Comparison of ENCODE assay signal across 9 mouse cellular contexts in genomic region chr16:38619054-38619453, GRCm38 (mm10).
DNase-seq lines count a peak whose midpoint lies in the region; ATAC-seq lines count a peak whose summit lies in the region.
"Had no signal": no experiment of that assay in that cellular context is flagged by ENCODE, and none has a peak within 500 bp of the region (broad histone marks: within the 10 kb centered on the region; RNA-seq: fewer than 3 reads in every experiment).

No protein-coding gene starts in this region.

- no peak overlapping the region for H3K4me3 ChIP-seq in embryonic facial prominence, embryonic 10.5 days
- H3K4me3 ChIP-seq in lung, embryonic 15.5 days: no peak overlapping the region
- H3K4me3 ChIP-seq: liver, embryonic 13.5 days had no signal

- 0 out of 2 replicates have a peak, but pooled peaks cover 3% of the 10 kb centered on the region for H3K4me1 ChIP-seq in embryonic facial prominence, embryonic 10.5 days
- H3K4me1 ChIP-seq in lung, embryonic 15.5 days: peaks cover 20% of the 10 kb centered on the region; the same call in 1 of the 2 replicates
- H3K4me1 ChIP-seq: liver, embryonic 13.5 days had no signal

- H3K27ac ChIP-seq in embryonic facial prominence, embryonic 10.5 days (replicated peaks): no peak overlapping the region
- no peak overlapping the region for H3K27ac ChIP-seq in lung, embryonic 15.5 days
- H3K27ac ChIP-seq: liver, embryonic 13.5 days had no signal

- ATAC-seq in lung, embryonic 15.5 days (ENCODE audit: borderline replicate concordance, extremely low read depth, low FRiP score, low TSS enrichment): peak; percentile 55

- whole genome bisulfite sequencing in embryonic facial prominence, embryonic 10.5 days: 25% methylated on average over 6 of the region's 6 CpGs
- 31% methylated on average over 6 of the region's 6 CpGs for WGBS in lung, embryonic 15.5 days

- H3K9ac ChIP-seq in lung, embryonic 15.5 days: no peak overlapping the region
- H3K9ac ChIP-seq: liver, embryonic 13.5 days had no signal

- peaks cover 9% of the 10 kb centered on the region; the same call in 1 of the 2 replicates for H3K9me3 ChIP-seq in embryonic facial prominence, embryonic 10.5 days
- H3K9me3 ChIP-seq in lung, embryonic 15.5 days: no peaks in the 10 kb centered on the region; the same call in 1 of the 2 replicates

- no peak overlapping the region for H3K4me2 ChIP-seq in lung, embryonic 15.5 days
- H3K4me2 ChIP-seq: liver, embryonic 13.5 days had no signal

- H3K27me3 ChIP-seq in embryonic facial prominence, embryonic 10.5 days (replicated peaks; ENCODE audit: low read depth, poor library complexity, severe bottlenecking): no peaks in the 10 kb centered on the region
- H3K27me3 ChIP-seq in lung, embryonic 15.5 days: no peaks in the 10 kb centered on the region
- H3K27me3 ChIP-seq: liver, embryonic 13.5 days had no signal

- DNase-seq in ES-CJ7 (ENCODE audit: low read depth, low spot score): peak; percentile 76
- DNase-seq in adrenal gland, postnatal 36 days: peak; percentile 73 to 87
- DNase-seq in embryonic facial prominence, embryonic 10.5 days (ENCODE audit: low spot score): peak; percentile 78
- DNase-seq in heart, adult 9 months (ENCODE audit: low spot score in 2 of 2): peak; percentile 54 to 78
- peak; percentile 80 to 86 for DNase-seq in kidney, postnatal 4 days
- DNase-seq in ovary, adult 18-20 months (ENCODE audit: low spot score): peak; percentile 39
- DNase-seq in thymus, postnatal 14 days: peak; percentile 77
- DNase-seq: liver, embryonic 13.5 days had no signal

- peaks cover 42% of the 10 kb centered on the region for H3K36me3 ChIP-seq in embryonic facial prominence, embryonic 10.5 days (replicated peaks)
- peaks cover 28% of the 10 kb centered on the region for H3K36me3 ChIP-seq in lung, embryonic 15.5 days
- H3K36me3 ChIP-seq: liver, embryonic 13.5 days had no signal
